Mouse (Mus musculus): ENCODE data around the gene Gm20538.

The Gm20538 gene

GRCm38 (mm10) chr19:44552731-44553130 is at the start of gene Gm20538:
Gene Gm20538 (minus strand): TSS chr19:44552831.
- no peak for DNase-seq (ENCODE audit: low spot score)

GRCm38 (mm10) chr19:44594180-44594579 is 41.5 kb upstream of the Gm20538 start:
- DNase-seq (ENCODE audit: low spot score) = no peak

- no peak for DNase-seq (ENCODE audit: low spot score)
These were observed 39.0 kb upstream of the Gm20538 start for GRCm38 (mm10) chr19:44591638-44592037.

- no peak for DNase-seq (ENCODE audit: low spot score)
These were observed 38.4 kb upstream of the Gm20538 start for GRCm38 (mm10) chr19:44590992-44591391.

GRCm38 (mm10) chr19:44589591-44590223 is 37.1 kb upstream of the Gm20538 start:
- no peak for DNase-seq (ENCODE audit: low spot score)

GRCm38 (mm10) chr19:44588036-44588435 is 35.4 kb upstream of the Gm20538 start:
- DNase-seq (ENCODE audit: low spot score) = no peak

GRCm38 (mm10) chr19:44582638-44583309 is 30.1 kb upstream of the Gm20538 start:
- DNase-seq (ENCODE audit: low spot score) = peak; percentile 89

- no peak for DNase-seq (ENCODE audit: low spot score)
These were observed 29.5 kb upstream of the Gm20538 start for GRCm38 (mm10) chr19:44582103-44582502.

- DNase-seq (ENCODE audit: low spot score) = no peak
These were observed 25.4 kb upstream of the Gm20538 start for GRCm38 (mm10) chr19:44578038-44578437.

- no peak for DNase-seq (ENCODE audit: low spot score)
These were observed 23.6 kb upstream of the Gm20538 start for GRCm38 (mm10) chr19:44576275-44576674.

GRCm38 (mm10) chr19:44567763-44568162 is 15.1 kb upstream of the Gm20538 start:
- DNase-seq (ENCODE audit: low spot score) = peak; percentile 46

GRCm38 (mm10) chr19:44564006-44564405 is 11.4 kb upstream of the Gm20538 start:
- DNase-seq (ENCODE audit: low spot score) = peak; percentile 44

- peak; percentile 97 for DNase-seq (ENCODE audit: low spot score)
These were observed 10.1 kb upstream of the Gm20538 start, which contains the start of gene Hif1an for GRCm38 (mm10) chr19:44562652-44563206. Gene Hif1an (plus strand): TSS chr19:44562850.

GRCm38 (mm10) chr19:44554861-44555590 is 2.4 kb upstream of the Gm20538 start, which contains the start of gene Ndufb8:
Gene Ndufb8 (minus strand): TSS chr19:44555440.
- DNase-seq (ENCODE audit: low spot score) = peak; percentile 95

- no peak for DNase-seq (ENCODE audit: low spot score)
These were observed 1.8 kb upstream of the Gm20538 start for GRCm38 (mm10) chr19:44554490-44554860.

GRCm38 (mm10) chr19:44553286-44553685 is 655 bp upstream of the Gm20538 start:
- no peak for DNase-seq (ENCODE audit: low spot score)

GRCm38 (mm10) chr19:44545321-44546041 is 7.2 kb downstream of the Gm20538 start, which contains the start of gene Sec31b:
Gene Sec31b (minus strand): TSS chr19:44545864.
- DNase-seq (ENCODE audit: low spot score) = peak; percentile 21

- peak; percentile 71 for DNase-seq (ENCODE audit: low spot score)
These were observed 7.9 kb downstream of the Gm20538 start for GRCm38 (mm10) chr19:44544775-44545174.

- DNase-seq (ENCODE audit: low spot score) = no peak
These were observed 8.3 kb downstream of the Gm20538 start for GRCm38 (mm10) chr19:44544372-44544771.

GRCm38 (mm10) chr19:44542694-44543178 is 9.9 kb downstream of the Gm20538 start:
- DNase-seq (ENCODE audit: low spot score) = no peak

GRCm38 (mm10) chr19:44537416-44537815 is 15.2 kb downstream of the Gm20538 start:
- DNase-seq (ENCODE audit: low spot score) = no peak

GRCm38 (mm10) chr19:44535376-44535775 is 17.3 kb downstream of the Gm20538 start:
- DNase-seq (ENCODE audit: low spot score) = no peak
